Mouse (Mus musculus) layer of hippocampus, adult 11-12 months (tissue): ENCODE measurements around the gene 2210011C24Rik.
A peak's percentile ranks its signal among the peaks of the same experiment; 100 is the strongest.

Source experiments
- DNase-seq: peaks from one replicate; pipeline ENCODE4 v3.0.0; 2022; ENCODE audit warnings: low spot score

2210011C24Rik gene

GRCm38 (mm10) chr8:84011705-84012498 is at the start of gene 2210011C24Rik:
TSS of gene 2210011C24Rik (minus strand) at chr8:84012171.
- no peak for DNase-seq

- no peak for DNase-seq
Observed at GRCm38 (mm10) chr8:84060245-84060644, 48.3 kb upstream of the 2210011C24Rik start.

- DNase-seq: no peak
Observed at GRCm38 (mm10) chr8:84059226-84059625, 47.3 kb upstream of the 2210011C24Rik start.

- DNase-seq: no peak
Observed at GRCm38 (mm10) chr8:84057827-84058226, 45.9 kb upstream of the 2210011C24Rik start.

- no peak for DNase-seq
Observed at GRCm38 (mm10) chr8:84053229-84053628, 41.3 kb upstream of the 2210011C24Rik start.

- no peak for DNase-seq
Observed at GRCm38 (mm10) chr8:84052746-84053145, 40.8 kb upstream of the 2210011C24Rik start.

- DNase-seq: no peak
Observed at GRCm38 (mm10) chr8:84048171-84048570, 36.2 kb upstream of the 2210011C24Rik start.

- DNase-seq: no peak
Observed at GRCm38 (mm10) chr8:84046505-84046904, 34.5 kb upstream of the 2210011C24Rik start.

- no peak for DNase-seq
Observed at GRCm38 (mm10) chr8:84044900-84045299, 32.9 kb upstream of the 2210011C24Rik start, which contains the start of gene Rln3. TSS of gene Rln3 (minus strand) at chr8:84045000.

GRCm38 (mm10) chr8:84044103-84044502 is 32.1 kb upstream of the 2210011C24Rik start:
- no peak for DNase-seq

GRCm38 (mm10) chr8:84042948-84043342 is 31.0 kb upstream of the 2210011C24Rik start:
- DNase-seq: no peak

- DNase-seq: peak; percentile 40
Observed at GRCm38 (mm10) chr8:84042066-84042947, 30.3 kb upstream of the 2210011C24Rik start, which contains the start of gene Il27ra. TSS of gene Il27ra (minus strand) at chr8:84042589.

GRCm38 (mm10) chr8:84039050-84039449 is 27.1 kb upstream of the 2210011C24Rik start:
- DNase-seq: peak; percentile 81

GRCm38 (mm10) chr8:84038015-84038414 is 26.0 kb upstream of the 2210011C24Rik start:
- DNase-seq: no peak

- no peak for DNase-seq
Observed at GRCm38 (mm10) chr8:84032777-84033176, 20.8 kb upstream of the 2210011C24Rik start.

- DNase-seq: no peak
Observed at GRCm38 (mm10) chr8:84029272-84029671, 17.3 kb upstream of the 2210011C24Rik start.

GRCm38 (mm10) chr8:84027449-84027848 is 15.5 kb upstream of the 2210011C24Rik start:
- no peak for DNase-seq

GRCm38 (mm10) chr8:84025863-84026262 is 13.9 kb upstream of the 2210011C24Rik start:
- no peak for DNase-seq

GRCm38 (mm10) chr8:84024171-84024570 is 12.2 kb upstream of the 2210011C24Rik start:
- DNase-seq: no peak

GRCm38 (mm10) chr8:84023631-84024030 is 11.7 kb upstream of the 2210011C24Rik start:
- no peak for DNase-seq

- no peak for DNase-seq
Observed at GRCm38 (mm10) chr8:84023085-84023484, 11.1 kb upstream of the 2210011C24Rik start.

- no peak for DNase-seq
Observed at GRCm38 (mm10) chr8:84021569-84021968, 9.6 kb upstream of the 2210011C24Rik start.

GRCm38 (mm10) chr8:84021096-84021495 is 9.1 kb upstream of the 2210011C24Rik start, which contains the start of gene Palm3:
TSS of gene Palm3 (plus strand) at chr8:84021471.
- no peak for DNase-seq
